Mouse (Mus musculus) kidney, adult 2 months (tissue): ENCODE results near the gene Rsph3a.
"Not testable (repeated sequence)": the region's sequence is repeated elsewhere in the genome, so short reads cannot be mapped to it uniquely, and the experiment has no call there.

ENCODE experiments used
- CTCF ChIP-seq: fragments of 200-500 bp; conservative IDR thresholded peaks from 2 replicates; pipeline ENCODE4 v1.5.1; 2011; ENCODE audit warnings: low read depth, mild to moderate bottlenecking, control low read depth, low read length, moderate library complexity, mixed read lengths; ENCODE audit not compliant: insufficient read depth, insufficient read length
- POLR2A ChIP-seq: fragments of 200-500 bp; IDR thresholded peaks from one replicate; pipeline ENCODE4 v1.6.1; 2011; ENCODE audit warnings: low read depth, low read length, control low read depth

DNA sequence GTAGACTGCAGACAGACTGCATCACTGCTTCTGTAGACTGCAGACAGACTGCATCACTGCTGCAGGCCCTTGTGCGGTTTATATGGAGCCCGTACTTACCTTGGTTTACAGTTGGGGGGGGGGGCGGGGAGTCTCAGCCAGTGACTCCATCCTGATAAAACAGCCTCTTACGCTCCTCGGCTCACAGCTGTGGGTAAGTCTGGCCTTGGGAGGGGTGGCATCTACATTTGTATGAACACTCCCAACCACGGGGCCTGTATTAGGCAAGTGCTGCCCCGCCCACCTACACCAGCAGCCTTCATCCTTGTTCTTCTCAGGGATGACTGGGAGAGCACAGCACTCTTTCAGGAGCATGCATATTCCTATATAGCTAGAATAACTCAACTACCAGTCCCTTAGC lies 41.6 kb downstream of the Rsph3a start:
- TF ChIP-seq POLR2A, CTCF: not testable (repeated sequence)
